18 mouse cellular contexts compared by ENCODE assay signal in the genomic region with DNA sequence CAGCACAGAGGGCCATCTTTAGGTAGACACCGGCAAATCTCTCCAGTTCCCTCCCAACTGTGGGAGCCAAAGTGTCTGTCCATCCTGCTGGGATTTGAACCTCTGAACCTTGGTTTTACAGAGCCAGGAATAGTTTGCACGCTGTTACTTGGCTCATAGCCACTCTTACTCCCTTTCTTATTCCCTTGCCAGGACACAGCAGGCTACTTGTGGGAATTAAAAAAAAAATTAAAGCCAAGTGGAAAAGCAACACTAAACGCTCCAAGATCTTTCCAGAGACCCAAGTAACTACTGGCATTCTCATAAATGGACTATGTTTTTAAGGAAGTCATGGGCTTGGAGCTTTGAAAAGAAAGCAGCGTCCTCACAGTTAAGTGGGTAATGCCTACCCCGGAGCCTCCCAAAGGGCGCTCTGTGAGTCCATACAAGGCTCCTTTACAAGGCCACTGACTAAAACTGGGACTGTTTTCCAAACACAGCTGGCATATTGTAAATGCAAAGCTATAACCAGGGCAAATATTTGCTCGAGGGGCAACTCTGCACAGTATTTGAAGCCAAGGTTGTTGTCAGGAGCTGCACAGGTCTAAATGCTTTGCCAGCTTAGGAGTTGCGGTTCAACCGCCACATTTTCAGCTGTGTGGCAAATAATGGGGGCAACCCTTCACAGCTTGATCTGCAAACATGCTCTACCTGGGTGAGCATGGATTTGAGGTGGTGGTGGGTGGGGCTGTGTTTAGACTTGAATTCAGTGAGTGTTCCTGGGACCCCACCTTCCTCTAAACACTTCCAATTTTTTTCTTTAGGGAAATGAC. TPM values are rescaled to one million over a fixed set of nuclear protein-coding genes. Genes with fewer than 3 reads are reported as not detected.
DNase-seq lines count a peak whose midpoint lies in the region; TF ChIP-seq lines count a peak whose summit lies in the region.
"Had no signal": no experiment of that assay in that cellular context is flagged by ENCODE, and none has a peak within 500 bp of the region (broad histone marks: within the 10 kb centered on the region; RNA-seq: fewer than 3 reads in every experiment).

No protein-coding gene starts in this region.

- no peak for DNase-seq in gastrocnemius, adult 2 months
- no peak for DNase-seq in gastrocnemius, postnatal 36 days
- peak; percentile 57 to 63 for DNase-seq in lung, adult 18-20 months
- no peak for DNase-seq in lung, postnatal 25 days (ENCODE audit: low spot score)
- DNase-seq in left cerebral cortex, adult 11 months (ENCODE audit: low spot score), result no peak
- no peak for DNase-seq in kidney, postnatal 10 days
- DNase-seq: cerebellum, postnatal 36 days; gastrocnemius, postnatal 10 days; heart, postnatal 14 days; kidney, adult 11 months; thymus, postnatal 25 days had no signal

- no peak for TF ChIP-seq CTCF in gastrocnemius, adult 2 months (IDR thresholded peaks at IDR 0.05)
- no peak for TF ChIP-seq CTCF in cortical plate, adult 2 months (IDR thresholded peaks at IDR 0.05; ENCODE audit: extremely low read depth, insufficient read depth, low read length)
- no peak for TF ChIP-seq CTCF in small intestine, adult 2 months (IDR thresholded peaks at IDR 0.05; ENCODE audit: extremely low read depth, insufficient read length, insufficient replicate concordance, low read depth, low read length)

- H3K4me3 ChIP-seq in gastrocnemius, adult 2 months, result no peak overlapping the region
- H3K4me3 ChIP-seq in cortical plate, adult 2 months (ENCODE audit: insufficient read depth, low read length), result no peak overlapping the region
- no peak overlapping the region for H3K4me3 ChIP-seq in small intestine, adult 2 months (ENCODE audit: low read depth, low read length)
- H3K4me3 ChIP-seq: erythroblast, embryonic 14.5 days; liver, embryonic 15.5 days; midbrain, embryonic 12.5 days; neural tube, embryonic 13.5 days had no signal

- WGBS in small intestine, adult 2 months, result 32% methylated on average over 9 of the region's 9 CpGs

- intact Hi-C loops in gastrocnemius, adult 2 months (cut with DNase I), result no loop called here
- intact Hi-C loops in gastrocnemius, postnatal 36 days (cut with DNase I), result loop anchor here (5.0 kb wide), 1 partner anchor 63 kb away; no protein-coding TSS in a partner anchor

- no peaks in the 10 kb centered on the region for H3K27me3 ChIP-seq in small intestine, adult 2 months (ENCODE audit: control insufficient read depth, insufficient read depth, low read length)
- H3K27me3 ChIP-seq: liver, embryonic 15.5 days; midbrain, embryonic 12.5 days; neural tube, embryonic 13.5 days; Patski had no signal

- no peak for TF ChIP-seq POLR2A in cortical plate, adult 2 months (IDR thresholded peaks at IDR 0.05; ENCODE audit: extremely low read depth, insufficient read depth, low read length)
- no peak for TF ChIP-seq POLR2A in small intestine, adult 2 months (IDR thresholded peaks at IDR 0.05; ENCODE audit: low read depth, low read length)

- H3K27ac ChIP-seq in gastrocnemius, adult 2 months, result peak overlapping the region; percentile 54
- H3K27ac ChIP-seq in cortical plate, adult 2 months (ENCODE audit: insufficient read depth, low read length), result 0 out of 2 replicates have a peak overlapping the region, but pooled peaks have one; percentile 33
- H3K27ac ChIP-seq in small intestine, adult 2 months (ENCODE audit: insufficient read depth, low read depth, low read length), result peak overlapping the region; percentile 43
- H3K27ac ChIP-seq: liver, embryonic 15.5 days; midbrain, embryonic 12.5 days; neural tube, embryonic 13.5 days had no signal

- H3K36me3 ChIP-seq in small intestine, adult 2 months (ENCODE audit: control insufficient read depth, insufficient read depth, low read length), result no peaks in the 10 kb centered on the region
- H3K36me3 ChIP-seq: liver, embryonic 15.5 days; midbrain, embryonic 12.5 days; neural tube, embryonic 13.5 days had no signal

- peaks cover 4% of the 10 kb centered on the region for H3K4me1 ChIP-seq in cortical plate, adult 2 months (ENCODE audit: control insufficient read depth, insufficient read depth, low read length)
- peaks cover 18% of the 10 kb centered on the region for H3K4me1 ChIP-seq in small intestine, adult 2 months (ENCODE audit: control insufficient read depth, insufficient read depth, insufficient read length, low read length)

RNA-seq across cellular contexts. Expression of gene Serp2, which starts 38.6 kb away (rescaled TPM):
- under 1 TPM in 1 of 2 experiments, not detected in 1; 0.64 TPM for total RNA-seq in gastrocnemius, adult 2 months (2021)
- total RNA-seq in gastrocnemius, postnatal 36 days (2021), result under 1 TPM; 0.36 to 0.37 TPM
- 262 and 271 TPM in 2 replicates for polyA plus RNA-seq in cortical plate, adult 2 months (2012; rRNA removed)
- 2.0 TPM in 2 replicates for polyA plus RNA-seq in small intestine, adult 2 months (2012; rRNA removed)

Comparison
In these comparisons a context has a peak if more than half of its experiments do, and no peak if none do; other contexts are left out.
1. DNase-seq: peak in lung, adult 18-20 months (2 of 2); none in gastrocnemius, adult 2 months (single experiment), gastrocnemius, postnatal 36 days (0 of 2), lung, postnatal 25 days (single experiment), left cerebral cortex, adult 11 months (single experiment) and kidney, postnatal 10 days (single experiment).
2. Peak in every context shown above with its lines, with median percentiles within 50 percentile points of each other: H3K27ac ChIP-seq.